Mouse (Mus musculus) ovary, postnatal 14 days (tissue): ENCODE data around the gene Ptrh2.

Experiments
- DNase-seq: peaks from one replicate; pipeline ENCODE4 v3.0.0; 2022; ENCODE audit warnings: low spot score

The Ptrh2 gene

DNA sequence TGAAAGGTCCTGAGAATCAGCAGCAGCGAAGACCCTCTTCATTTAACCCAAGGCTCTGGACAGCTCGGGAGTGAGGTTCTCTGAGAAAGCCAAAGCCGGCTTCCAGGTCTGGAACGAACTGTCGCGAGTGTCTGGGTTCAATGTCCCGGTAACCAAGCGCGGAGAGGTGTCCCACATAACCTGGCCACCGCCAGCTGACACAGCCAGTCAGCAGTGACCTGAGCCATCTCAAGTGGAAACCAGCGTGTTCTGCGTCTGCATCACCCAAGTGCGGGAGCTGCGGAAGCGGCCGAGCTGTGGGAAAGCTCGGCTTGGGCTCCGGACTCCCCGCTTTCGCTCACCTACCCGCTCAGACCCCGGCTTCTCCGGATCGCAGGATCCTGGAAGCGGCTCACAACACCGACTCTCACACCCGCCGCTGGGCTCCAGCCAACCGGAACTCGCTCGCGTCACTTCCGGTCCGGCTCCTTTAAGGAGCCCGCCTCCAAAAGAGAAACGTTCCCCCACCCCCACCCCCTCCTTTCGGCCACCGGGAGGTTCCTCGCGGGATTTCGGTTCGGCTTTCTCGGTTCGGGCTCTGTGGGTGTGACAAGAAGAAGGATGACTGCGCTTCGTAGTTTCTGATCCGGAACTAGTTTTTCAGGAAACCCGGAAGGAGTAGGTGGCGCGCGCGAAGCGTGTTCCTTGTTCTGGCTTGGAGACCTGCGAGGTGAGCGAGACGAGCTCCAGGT lies at the start of gene Ptrh2, which contains the start of gene Vmp1:
TSS of gene Ptrh2 (plus strand) at position 591 of the 731 bp plus-strand sequence.
TSS of gene Vmp1 (minus strand) at position 442 of the 731 bp plus-strand sequence.
- peak; percentile 95 for DNase-seq

DNA sequence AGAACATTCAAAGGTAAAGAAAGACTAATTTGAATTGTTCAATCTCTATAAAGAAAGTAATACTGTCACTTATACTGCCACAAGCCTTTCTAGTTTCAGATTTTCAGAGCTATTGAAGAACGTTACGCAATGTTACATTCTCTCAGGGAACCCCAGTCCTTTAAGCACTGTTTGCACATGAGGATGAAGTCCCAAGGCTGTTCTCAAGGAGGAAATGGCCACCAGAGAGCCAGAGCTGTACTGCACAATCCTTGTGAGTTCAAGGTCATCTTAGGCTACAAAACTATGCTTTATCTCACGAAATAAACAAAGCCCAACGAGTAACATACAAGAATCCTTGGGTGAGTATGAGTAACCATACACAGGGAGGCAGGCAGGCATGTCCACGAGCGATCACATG lies 49.4 kb upstream of the Ptrh2 start:
- DNase-seq, result no peak

- no peak for DNase-seq
Measured at GRCm38 (mm10) chr11:86637697-86638096, 46.1 kb upstream of the Ptrh2 start.

DNA sequence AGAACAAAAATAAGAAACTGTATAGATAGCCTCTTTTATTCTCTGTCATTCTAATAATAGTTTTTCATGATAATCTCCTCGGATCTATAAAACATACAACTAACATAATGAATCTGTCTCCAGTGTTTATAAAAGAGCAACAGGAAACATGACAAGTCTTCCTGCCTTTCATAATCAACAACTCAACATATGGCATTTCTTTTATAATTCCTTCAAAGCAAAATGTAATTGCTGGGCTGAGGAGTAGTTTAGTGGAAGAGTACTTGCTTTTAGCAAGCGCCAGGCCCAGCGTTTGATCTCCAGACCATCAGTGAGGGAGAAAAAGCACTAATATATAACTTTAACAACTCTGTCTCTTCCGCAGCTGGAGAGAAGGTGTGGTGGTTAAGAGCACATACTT lies 42.1 kb upstream of the Ptrh2 start:
- no peak for DNase-seq

- no peak for DNase-seq
Measured at GRCm38 (mm10) chr11:86644553-86644952, 39.2 kb upstream of the Ptrh2 start.

GRCm38 (mm10) chr11:86646136-86646834 lies 37.5 kb upstream of the Ptrh2 start:
- DNase-seq, result no peak

GRCm38 (mm10) chr11:86646885-86647459 lies 36.8 kb upstream of the Ptrh2 start:
- DNase-seq, result no peak

GRCm38 (mm10) chr11:86647706-86648447 lies 35.9 kb upstream of the Ptrh2 start:
- DNase-seq, result no peak

GRCm38 (mm10) chr11:86649542-86649941 lies 34.2 kb upstream of the Ptrh2 start:
- no peak for DNase-seq

- no peak for DNase-seq
Measured at GRCm38 (mm10) chr11:86650676-86651075, 33.1 kb upstream of the Ptrh2 start.

DNA sequence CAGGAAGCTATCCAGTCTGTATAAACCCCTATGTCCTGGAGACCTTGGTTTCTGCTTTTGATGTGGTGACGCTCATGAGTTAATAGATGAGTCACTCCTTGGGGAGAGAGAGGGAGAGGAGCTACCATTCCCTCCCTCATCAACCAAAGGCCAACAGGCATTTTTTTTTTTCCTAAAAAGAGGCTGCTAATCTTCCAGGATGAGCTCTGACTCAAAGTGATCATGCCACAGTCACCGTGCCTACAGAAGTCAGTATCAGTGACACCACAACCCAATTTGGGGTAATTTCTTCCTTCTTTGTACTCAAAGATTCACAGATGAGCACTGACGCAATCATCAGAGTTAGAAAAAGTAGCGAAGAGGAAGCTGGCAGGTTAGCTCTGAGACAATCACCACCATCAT lies 31.2 kb upstream of the Ptrh2 start:
- DNase-seq, result no peak

- peak; percentile 69 for DNase-seq
Measured at GRCm38 (mm10) chr11:86653446-86653845, 30.3 kb upstream of the Ptrh2 start.

GRCm38 (mm10) chr11:86654096-86654495 lies 29.7 kb upstream of the Ptrh2 start:
- DNase-seq, result no peak

- DNase-seq, result no peak
Measured at GRCm38 (mm10) chr11:86655671-86656070, 28.1 kb upstream of the Ptrh2 start.

DNA sequence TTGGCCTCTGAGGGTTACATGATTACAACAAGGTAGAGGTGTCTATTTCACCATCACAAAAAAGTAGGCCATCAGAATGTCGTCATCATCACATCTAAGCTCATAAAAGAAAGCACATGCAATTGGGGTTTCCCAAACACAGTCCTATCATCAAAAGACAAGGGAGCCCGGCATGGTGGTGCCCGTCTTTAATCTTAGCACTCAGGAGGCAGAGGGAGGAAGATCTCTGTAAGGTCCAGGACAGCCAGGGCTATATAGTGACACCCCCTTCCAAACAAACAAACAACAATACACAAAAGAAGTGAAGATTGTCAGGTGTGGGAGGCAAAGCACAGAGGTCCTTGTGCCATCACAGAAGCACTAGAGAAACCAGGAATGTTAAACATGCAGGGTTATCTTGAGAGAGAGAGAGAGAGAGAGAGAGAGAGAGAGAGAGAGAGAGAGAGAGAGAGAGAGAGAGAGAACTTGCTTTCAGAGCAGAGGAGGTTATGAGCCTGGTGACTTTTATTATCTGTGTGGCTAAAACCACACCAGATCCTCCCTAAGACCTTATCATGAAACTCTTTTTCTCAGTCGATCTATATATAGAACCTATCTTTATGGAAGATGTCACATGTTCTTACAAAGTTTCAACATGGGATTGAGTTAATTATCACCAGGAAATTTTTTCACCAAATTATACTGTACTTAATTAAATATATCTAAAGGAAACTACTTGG lies 26.8 kb upstream of the Ptrh2 start:
- no peak for DNase-seq

DNA sequence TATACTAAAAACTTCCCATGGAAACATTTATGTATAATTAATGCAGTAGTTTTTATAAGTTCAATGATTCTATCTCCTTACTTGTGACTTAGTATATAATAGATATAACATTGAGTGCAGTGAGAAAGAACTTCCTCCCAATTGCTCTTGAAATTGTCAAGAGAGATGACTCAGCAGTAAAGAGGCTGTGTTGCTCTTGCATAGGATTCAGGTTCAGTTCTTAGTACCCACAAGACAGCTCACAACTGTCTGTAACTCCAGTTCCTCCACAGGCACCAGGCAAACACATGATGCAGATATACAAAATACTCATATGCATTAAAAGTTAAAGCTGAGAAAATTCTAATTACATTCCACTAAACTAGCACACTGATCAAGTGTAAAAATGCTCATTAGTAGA lies 25.9 kb upstream of the Ptrh2 start:
- no peak for DNase-seq

DNA sequence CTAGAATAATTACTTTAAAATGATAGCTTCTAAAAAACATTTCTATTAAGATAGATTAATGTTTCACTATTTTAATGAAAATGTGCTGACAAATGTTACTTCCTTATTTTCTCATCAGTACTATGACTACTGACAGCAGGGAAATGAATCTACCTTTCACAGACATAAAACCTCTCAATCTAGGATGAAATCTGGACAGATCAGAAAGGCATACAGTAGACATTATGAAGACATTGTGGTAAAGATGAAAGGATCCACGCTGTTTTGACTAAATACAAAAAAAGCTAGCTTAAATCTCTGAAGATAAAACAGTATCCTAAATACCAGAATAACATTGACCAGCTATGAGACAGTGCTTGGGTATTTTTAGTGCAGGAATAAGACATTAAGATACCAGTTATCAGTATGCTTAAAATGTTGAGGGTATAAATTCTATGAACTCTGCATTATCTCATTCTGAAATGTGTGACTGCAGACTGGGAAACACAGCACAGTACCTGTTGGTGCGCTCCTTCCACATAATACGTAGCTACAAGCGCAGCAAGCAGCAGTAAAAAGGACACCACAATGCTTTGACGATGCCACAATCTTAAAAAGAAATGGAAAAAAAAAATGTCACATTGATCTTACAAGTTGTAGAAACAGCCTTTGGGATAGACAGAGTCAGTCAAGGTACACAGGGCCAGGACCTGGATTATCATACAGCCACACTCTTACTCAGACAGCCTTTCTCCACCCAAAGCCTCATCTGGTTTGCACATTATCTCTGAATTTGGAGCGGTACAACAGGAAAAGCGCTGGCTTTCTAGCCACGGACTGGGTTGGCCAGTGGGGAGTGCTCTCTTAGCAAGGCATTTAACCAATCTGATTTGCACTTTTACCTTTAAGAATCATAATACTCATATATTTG lies 20.5 kb upstream of the Ptrh2 start:
- DNase-seq, result no peak

DNA sequence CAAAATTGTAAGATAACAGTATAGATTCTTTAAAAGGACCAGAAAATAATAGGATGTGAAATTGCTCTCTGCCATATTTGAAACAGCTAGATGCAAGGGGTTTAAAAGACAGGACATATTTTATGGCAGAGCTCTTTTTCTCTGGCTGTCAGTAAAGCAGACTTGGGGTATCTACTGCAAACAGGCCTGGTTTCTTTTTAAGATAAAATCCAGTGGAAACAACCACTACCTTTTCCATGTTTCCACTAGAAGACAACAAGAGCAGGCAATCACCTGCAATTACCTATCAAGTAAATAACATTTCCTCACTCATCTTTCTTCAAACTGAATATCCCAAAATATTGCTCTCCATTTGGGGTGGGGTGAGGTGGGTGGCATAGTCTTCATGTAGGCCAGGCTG lies 19.8 kb upstream of the Ptrh2 start:
- DNase-seq, result no peak

DNA sequence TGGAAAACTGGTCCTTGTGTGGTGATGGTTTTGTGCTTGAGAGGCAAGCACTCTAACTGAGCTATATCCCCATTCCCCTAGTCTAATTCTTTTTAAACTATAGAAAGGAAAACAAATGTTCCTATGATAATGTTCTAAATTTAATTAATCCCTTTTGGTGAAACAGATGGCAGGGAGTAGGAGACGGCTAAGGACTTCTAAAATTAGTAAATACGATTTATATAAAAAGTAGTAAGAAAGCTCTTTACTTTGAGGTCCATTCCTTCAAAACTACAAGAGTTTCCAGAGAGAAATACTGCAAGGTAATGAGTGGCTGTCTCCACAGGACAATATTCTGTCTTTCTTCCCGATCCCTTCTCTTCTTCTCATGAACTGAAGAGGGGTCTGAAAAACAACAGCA lies 19.4 kb upstream of the Ptrh2 start:
- no peak for DNase-seq

- no peak for DNase-seq
Measured at GRCm38 (mm10) chr11:86667553-86667952, 16.2 kb upstream of the Ptrh2 start.

- DNase-seq, result no peak
Measured at GRCm38 (mm10) chr11:86668169-86668568, 15.6 kb upstream of the Ptrh2 start.
